Mouse (Mus musculus) left cerebral cortex, adult 2 months (tissue): ENCODE measurements around the gene Adcy9. TPM values are rescaled to one million over a fixed set of nuclear protein-coding genes. Genes with fewer than 3 reads are reported as not detected.
A peak's percentile ranks its signal among the peaks of the same experiment; 100 is the strongest.

Experiments used
- DNase-seq, 2 experiments: peaks; one replicate each; pipeline ENCODE4 v3.0.0; 2021 to 2022; ENCODE audit warnings: low spot score in 2 of 2, mixed read lengths in 1 of 2; ENCODE audit errors: extremely low spot score in 1 of 2
- H3K27ac ChIP-seq: fragments of 200-600 bp; 2 replicates; pipeline ENCODE4 v1.8.1; 2022
- H3K4me3 ChIP-seq: fragments of 200-600 bp; 2 replicates; pipeline ENCODE4 v1.8.1; 2022
- CTCF ChIP-seq: fragments of 200-600 bp; IDR thresholded peaks from 2 replicates; pipeline ENCODE4 v1.8.1; 2022; ENCODE audit warnings: antibody characterized with exemption, mild to moderate bottlenecking, moderate library complexity
- intact Hi-C: fragments of 180-260 bp; cut with DNase I; formaldehyde crosslinking; loops from one replicate; pipeline ENCODE4 v1.15.1; 2025
- total RNA-seq, 2 experiments: library from RNA; stranded (reverse); gene quantifications; 2 replicates each; pipeline ENCODE4 v1.2.3; 2021

Adcy9 gene
- total RNA-seq, 2 experiments from 2014 or later: 73.3 to 80.4 TPM

DNA sequence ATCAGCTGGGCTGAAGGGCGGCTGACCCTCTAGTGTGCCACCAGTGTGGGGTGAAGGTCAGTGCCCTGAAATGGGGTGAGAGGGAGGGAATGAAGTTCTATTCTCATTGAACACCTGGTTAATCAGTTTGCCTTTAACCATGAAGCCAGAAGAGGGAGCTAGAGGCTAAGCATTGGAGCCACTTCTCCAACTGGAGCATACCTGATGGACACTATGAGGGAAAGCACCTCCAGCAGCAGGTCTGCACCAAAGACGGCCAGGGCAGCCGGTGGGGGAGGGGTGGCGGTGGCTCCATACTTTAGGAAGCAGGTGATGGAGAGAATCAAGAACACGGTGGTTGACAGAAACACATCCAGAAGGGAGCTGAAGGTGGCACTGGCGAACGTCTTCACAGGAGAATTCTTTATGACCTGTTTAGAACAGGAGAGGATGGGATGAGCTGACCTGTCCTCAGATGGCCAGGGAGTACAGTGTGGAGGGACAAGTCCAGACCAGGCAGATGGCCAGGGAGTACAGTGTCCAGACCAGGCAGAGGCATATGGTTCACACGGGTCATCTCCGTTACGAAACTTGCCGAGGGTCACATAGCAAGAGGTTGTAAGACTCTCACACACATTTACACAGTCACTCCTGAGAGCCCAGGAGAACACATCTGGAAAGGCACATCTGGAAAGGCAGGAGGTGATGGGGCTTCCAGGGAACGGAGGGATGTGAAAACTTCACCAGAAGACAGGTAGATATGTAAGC lies 115.9 kb downstream of the Adcy9 start:
- no peak for DNase-seq
- Histone ChIP-seq H3K27ac (no peak overlapping the region), H3K4me3 (no peak overlapping the region)
- intact Hi-C loops: no loop called here
- peak; percentile 54 for TF ChIP-seq CTCF

DNA sequence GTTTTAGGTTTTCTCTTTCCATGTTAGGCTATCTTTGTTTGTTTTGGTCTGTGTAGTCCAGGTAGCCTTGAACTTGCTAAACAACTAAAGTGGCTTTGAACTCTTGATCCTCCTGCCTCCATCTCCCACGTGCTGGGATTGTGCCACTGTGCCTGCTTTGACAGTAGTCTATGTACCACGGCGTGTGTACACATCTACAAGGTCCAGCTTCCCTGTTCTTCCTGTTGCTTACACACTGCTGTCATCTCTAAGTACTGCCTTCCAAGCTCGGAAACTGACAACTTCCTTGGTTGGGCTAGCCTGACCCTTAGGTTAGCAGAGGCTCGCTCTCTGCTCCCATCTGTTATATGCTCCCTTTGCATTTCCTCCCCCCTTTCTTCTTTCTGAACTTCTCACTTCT lies 116.7 kb downstream of the Adcy9 start:
- TF ChIP-seq CTCF: no peak
- intact Hi-C loops: no loop called here
- Histone ChIP-seq H3K4me3 (no peak overlapping the region), H3K27ac (no peak overlapping the region)
- DNase-seq: no peak

DNA sequence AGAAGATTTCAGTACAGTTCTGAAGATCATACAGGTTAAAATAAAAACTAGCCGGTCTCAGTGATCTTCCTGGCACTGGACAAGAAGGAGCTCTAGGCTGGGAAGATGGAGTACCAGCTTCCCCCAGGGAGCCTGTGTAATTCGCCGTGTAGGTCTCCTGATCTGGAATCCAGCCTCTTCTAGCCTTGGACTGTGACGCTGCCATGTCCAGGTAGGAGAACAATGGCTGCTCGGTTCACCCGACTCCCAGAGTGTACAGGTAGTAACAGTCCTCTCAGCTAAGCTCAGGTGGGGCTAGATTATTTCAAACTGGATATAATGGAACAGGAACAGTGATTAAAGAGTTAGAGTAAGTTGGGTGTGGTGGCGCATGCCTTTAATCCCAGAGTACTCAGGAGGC lies 120.0 kb downstream of the Adcy9 start:
- no peak for DNase-seq
- Histone ChIP-seq H3K4me3 (no peak overlapping the region), H3K27ac (no peak overlapping the region)
- intact Hi-C loops: no loop called here
- no peak for TF ChIP-seq CTCF

DNA sequence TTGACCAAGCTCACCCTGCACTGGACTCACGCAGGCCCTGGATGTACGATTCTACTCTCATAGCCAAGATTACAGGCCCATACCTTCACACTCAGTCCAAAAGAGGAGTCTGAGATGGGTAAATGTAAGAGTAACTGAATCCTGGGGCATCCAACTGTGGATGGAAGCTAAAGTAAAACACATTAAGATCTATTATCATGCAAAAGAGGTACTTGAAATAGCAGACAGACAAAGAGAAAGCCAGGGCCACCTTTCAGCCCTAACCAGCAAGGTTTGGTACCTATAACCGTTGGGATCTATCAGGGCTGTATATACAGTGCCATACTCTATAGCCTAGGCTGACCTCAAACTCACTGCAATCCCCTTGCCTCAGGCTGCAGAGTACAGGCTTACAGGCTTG lies 127.0 kb downstream of the Adcy9 start:
- intact Hi-C loops: no loop called here
- DNase-seq: no peak
- TF ChIP-seq CTCF: no peak
- H3K27ac ChIP-seq: no peak overlapping the region
- no peak overlapping the region for H3K4me3 ChIP-seq

DNA sequence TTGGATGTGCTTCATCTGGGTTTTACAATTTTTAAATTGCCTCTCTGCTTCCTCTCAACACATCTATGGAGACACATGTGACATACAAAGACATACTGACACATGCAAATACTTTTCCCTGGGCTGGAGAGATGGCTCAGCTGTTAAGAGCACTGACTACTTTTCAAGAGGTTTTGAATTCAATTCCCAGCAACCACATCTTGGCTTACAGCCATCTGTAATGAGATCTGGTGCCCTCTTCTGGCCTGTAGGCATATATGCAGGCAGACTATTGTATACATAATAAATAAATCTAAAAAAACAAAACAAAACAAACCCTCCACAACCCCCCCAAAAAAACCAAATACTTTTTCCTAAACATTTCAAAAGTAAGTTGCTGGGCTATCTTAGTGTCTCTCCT lies 130.8 kb downstream of the Adcy9 start:
- no peak overlapping the region for H3K4me3 ChIP-seq
- H3K27ac ChIP-seq: no peak overlapping the region
- intact Hi-C loops: no loop called here
- DNase-seq: no peak
- TF ChIP-seq CTCF: peak; percentile 72

DNA sequence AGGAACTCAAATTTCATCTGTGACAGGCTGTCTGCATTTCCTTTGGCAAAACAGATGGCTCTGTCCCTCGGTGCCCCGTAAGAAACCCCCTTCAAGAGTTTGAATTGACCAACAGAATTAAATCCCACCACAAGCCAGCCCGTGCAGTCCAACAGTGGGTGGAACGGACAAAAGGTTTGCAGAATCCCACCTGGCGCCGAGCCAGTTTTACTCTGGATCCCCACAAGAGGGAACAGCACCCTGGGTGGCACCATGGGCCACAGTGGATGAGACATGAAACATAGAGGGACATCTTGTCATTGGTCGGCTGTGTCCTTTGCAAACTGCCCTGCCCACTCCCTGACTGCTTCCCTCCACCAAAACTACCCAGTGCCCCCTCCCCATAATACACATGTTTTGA lies 133.7 kb downstream of the Adcy9 start:
- no peak for DNase-seq
- TF ChIP-seq CTCF: no peak
- intact Hi-C loops: no loop called here

DNA sequence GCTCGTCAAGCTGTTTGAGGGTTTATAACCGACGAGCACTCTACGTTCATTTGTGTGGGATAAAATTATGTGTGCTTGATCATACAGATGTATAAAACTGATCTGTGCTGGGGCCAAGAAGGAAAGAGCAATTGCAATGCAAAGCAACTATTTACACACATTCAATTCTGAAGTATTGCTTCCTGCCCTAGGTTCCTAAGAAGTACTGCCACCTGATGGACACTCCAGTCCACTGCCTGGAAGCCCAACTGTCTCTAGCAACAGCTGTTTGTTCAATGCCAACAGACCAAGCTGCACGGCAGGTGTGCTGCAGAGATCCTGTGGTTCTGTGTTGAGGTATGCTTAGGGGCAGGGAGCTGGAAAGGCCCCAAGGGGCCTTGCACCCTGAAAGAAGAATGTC lies 135.0 kb downstream of the Adcy9 start:
- no peak overlapping the region for H3K4me3 ChIP-seq
- no peak overlapping the region for H3K27ac ChIP-seq
- intact Hi-C loops: loop anchor here (2.0 kb wide), 1 partner anchor 216 kb away; no protein-coding TSS in a partner anchor
- DNase-seq: no peak
- peak; percentile 59 for TF ChIP-seq CTCF

More for the DNA sequence above, 133.7 kb downstream of the Adcy9 start:
- no peak overlapping the region for H3K4me3 ChIP-seq
- H3K27ac ChIP-seq: no peak overlapping the region

DNA sequence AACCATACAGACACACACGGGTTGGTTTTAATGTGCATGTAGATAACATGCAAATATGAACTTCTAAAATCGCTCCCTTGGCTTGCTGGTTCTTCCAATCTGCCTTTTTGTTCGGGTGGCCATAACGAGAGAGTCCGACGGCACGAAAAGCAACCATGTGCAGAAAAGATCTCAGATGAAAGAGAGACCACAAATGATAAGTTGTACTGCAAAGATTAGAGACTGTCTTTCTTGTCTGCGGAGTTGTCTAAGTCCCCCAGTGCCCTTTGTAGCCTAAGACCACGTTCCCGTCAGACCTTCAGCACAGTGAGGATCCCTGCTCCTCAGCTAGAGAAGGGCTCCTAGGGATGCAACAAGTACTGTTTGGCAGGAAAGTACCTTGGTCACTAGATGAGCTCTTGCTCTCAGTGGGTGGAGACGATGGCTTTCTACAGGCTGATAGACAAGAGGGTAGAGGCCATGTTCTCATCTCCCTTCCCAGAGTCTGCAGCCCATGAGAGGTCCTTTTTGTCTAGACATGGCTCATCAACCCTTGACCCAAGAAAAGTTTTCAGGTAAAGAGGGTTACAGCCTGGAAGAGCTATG lies 136.9 kb downstream of the Adcy9 start:
- intact Hi-C loops: no loop called here
- H3K27ac ChIP-seq: no peak overlapping the region
- DNase-seq: no peak
- H3K4me3 ChIP-seq: no peak overlapping the region
- TF ChIP-seq CTCF: no peak

DNA sequence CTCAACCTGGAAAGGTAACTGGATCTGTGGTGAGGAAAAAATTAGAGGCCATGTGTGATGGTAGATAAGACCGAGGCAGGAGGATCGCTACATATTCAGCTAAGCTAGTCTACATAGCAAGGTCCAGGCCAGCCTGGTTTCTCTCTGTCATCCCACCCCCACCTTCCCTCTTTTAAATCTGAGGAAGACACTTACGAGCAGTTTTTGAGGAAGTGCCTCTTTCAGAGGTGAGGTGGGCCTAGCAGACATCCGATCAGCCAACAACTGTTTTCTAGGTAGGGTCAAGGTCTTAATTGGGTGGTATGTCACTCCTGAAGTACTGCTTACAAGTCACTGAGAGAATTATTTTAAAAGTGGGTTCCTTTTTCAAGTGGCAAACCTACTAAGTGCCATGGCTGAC lies 138.8 kb downstream of the Adcy9 start:
- intact Hi-C loops: no loop called here
- Histone ChIP-seq H3K4me3 (no peak overlapping the region), H3K27ac (no peak overlapping the region)
- no peak for DNase-seq
- TF ChIP-seq CTCF: no peak

DNA sequence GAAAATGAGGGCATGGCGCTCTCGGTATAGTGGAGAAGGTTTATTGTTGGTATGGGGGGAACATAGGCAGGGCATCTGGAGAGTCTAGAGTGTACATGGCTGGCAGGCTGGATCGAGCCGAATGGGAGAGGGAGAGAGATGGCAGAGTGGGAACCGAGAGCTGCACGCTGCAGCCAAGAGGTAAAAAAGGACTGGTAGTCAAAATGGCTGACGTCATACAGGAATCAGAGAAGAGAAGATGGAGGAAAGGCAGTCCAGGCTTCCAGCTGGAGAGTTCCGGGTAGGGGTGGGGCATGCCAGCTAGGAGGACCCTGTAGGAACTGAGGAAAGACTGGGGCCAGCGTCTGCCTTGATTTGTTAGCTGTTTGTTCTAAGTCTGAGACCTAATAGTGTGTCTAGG lies 139.3 kb downstream of the Adcy9 start:
- no peak overlapping the region for H3K4me3 ChIP-seq
- intact Hi-C loops: no loop called here
- H3K27ac ChIP-seq: no peak overlapping the region; the same call in 1 of the 2 replicates
- no peak for DNase-seq
- TF ChIP-seq CTCF: no peak

DNA sequence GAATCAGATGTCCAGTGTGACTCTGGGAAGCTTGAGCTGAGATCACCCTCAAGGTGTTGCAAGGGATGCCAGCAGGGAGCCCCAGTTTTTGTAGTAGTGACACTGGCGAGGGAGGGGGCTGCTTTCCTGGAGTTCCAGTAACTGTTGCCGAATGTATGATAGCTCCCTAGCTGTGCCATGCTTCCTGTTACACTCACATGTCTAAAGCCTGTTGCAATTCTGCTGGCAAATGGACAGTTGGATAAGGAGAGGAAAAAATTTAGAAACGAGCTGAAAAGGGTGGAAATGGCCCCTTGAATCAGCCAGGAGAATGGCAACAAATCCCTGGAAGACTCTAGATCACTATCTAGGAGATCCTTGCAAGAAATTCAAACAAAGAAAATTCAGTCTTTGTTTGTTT lies 140.7 kb downstream of the Adcy9 start:
- TF ChIP-seq CTCF: no peak
- H3K27ac ChIP-seq: no peak overlapping the region
- H3K4me3 ChIP-seq: no peak overlapping the region
- intact Hi-C loops: no loop called here
- DNase-seq: no peak

DNA sequence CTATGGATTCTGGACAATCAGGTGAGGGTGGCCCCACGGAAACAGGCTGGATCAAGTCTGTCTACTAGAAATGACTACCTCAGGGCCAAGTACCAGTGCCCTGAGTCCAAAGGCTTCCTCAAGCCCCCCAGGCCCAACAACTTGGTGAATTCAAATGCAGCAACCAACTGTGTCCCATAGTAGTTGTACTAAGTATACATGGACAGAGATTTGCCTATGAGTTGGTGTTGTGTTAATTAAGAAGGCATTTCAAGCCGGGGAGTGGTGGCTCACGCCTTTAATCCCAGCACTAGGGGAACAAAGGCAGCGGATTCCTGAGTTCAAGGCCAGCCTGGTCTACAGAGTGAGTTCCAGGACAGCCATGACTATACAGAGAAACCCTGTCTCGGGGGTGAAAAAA lies 143.7 kb downstream of the Adcy9 start:
- TF ChIP-seq CTCF: no peak
- DNase-seq: no peak
- H3K27ac ChIP-seq: no peak overlapping the region
- no peak overlapping the region for H3K4me3 ChIP-seq
- intact Hi-C loops: no loop called here

DNA sequence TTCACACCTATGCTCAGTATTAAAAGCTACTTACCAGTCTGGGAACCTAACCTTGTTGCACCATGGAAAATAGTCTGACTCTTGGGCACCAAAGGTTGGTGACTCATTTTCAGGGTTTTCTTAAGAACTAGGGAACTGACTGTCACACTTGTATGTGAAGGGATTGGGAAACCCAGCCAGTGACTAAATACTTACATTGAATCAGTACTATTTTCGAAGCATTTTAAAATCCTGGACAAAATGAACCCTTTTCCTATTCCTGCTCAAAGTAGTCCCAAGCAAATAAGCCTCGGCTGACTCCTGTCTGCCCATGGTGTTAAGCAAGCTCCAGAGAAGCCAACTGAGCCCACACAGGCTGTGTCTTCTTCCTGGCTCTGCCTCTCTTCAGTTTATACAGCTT lies 144.1 kb downstream of the Adcy9 start:
- Histone ChIP-seq H3K27ac (no peak overlapping the region), H3K4me3 (no peak overlapping the region)
- intact Hi-C loops: no loop called here
- no peak for TF ChIP-seq CTCF
- no peak for DNase-seq
